Mouse (Mus musculus) forebrain, postnatal 0 days (tissue): Measurements from ENCODE around the gene Cpne5. TPM values are rescaled to one million over a fixed set of nuclear protein-coding genes. Genes with fewer than 3 reads are reported as not detected.

Experiments used
- ATAC-seq: fragments of 200-750 bp; cut with Nextera tagmentation; 2 replicates; pipeline ENCODE4 v1.8.0; 2017; ENCODE audit warnings: mild to moderate bottlenecking, moderate library complexity
- DNase-seq: peaks from one replicate; pipeline ENCODE4 v3.0.0-alpha.2; 2015
- H3K27ac ChIP-seq: fragments of 300-500 bp; sonication (generic); 2 replicates; pipeline ENCODE4 v1.5.1; 2014; ENCODE audit warnings: low read depth, mild to moderate bottlenecking, antibody characterized with exemption, low read length, moderate library complexity, mixed read lengths
- H3K27me3 ChIP-seq: fragments of 300-500 bp; sonication (generic); 2 replicates; pipeline ENCODE4 v1.6.1; 2014; ENCODE audit warnings: mild to moderate bottlenecking, low read length, mixed read lengths; ENCODE audit not compliant: insufficient read depth
- H3K36me3 ChIP-seq: fragments of 300-500 bp; sonication (generic); 2 replicates; pipeline ENCODE4 v1.6.1; 2014; ENCODE audit warnings: mild to moderate bottlenecking, moderate library complexity; ENCODE audit not compliant: insufficient read depth
- H3K4me1 ChIP-seq: fragments of 300-500 bp; sonication (generic); 2 replicates; pipeline ENCODE4 v1.6.1; 2014; ENCODE audit warnings: antibody characterized with exemption; ENCODE audit not compliant: insufficient read depth
- H3K4me2 ChIP-seq: fragments of 300-500 bp; sonication (generic); 2 replicates; pipeline ENCODE4 v1.6.1; 2014; ENCODE audit warnings: low read depth, mild to moderate bottlenecking, moderate library complexity
- H3K4me3 ChIP-seq: fragments of 300-500 bp; sonication (generic); 2 replicates; pipeline ENCODE4 v1.5.1; 2014; ENCODE audit warnings: low read depth, low read length, mixed read lengths
- H3K9ac ChIP-seq: fragments of 300-500 bp; sonication (generic); 2 replicates; pipeline ENCODE4 v1.6.1; 2014; ENCODE audit warnings: mild to moderate bottlenecking
- H3K9me3 ChIP-seq: fragments of 300-500 bp; sonication (generic); 2 replicates; pipeline ENCODE4 v1.6.1; 2016; ENCODE audit warnings: low read length
- CTCF ChIP-seq: sonication (generic); IDR thresholded peaks from 2 replicates; pipeline ENCODE4 v1.5.1; 2016; ENCODE audit warnings: antibody characterized with exemption, control low read depth, low read depth
- WGBS: fragments of 180-500 bp; shearing (Covaris S2); extraction: QIAGEN DNeasy Blood & Tissue Kit; methylation state at CpG from one replicate; pipeline ENCODE4 v1.1.7; 2014; 5-methylcytosine and 5-hydroxymethylcytosine counted together
- polyA plus RNA-seq: library from polyadenylated mRNA; unstranded; fragments of >200 nt; fragmentation: Nextera tagmentation; extraction: Ambion mirVana; gene quantifications from 2 replicates; pipeline ENCODE4 v1.2.1, GENCODE M21; 2015
- total RNA-seq: library from RNA; depleted of rRNA; stranded (reverse); fragments of >200 nt; gene quantifications from 2 replicates; pipeline ENCODE4 v1.2.3, GENCODE M21; 2014

The Cpne5 gene
- total and polyA plus RNA-seq, 2 experiments from 2014 or later = 60.0 to 61.6 TPM

GRCm38 (mm10) chr17:29147773-29148172 lies 90.2 kb downstream of the Cpne5 start:
- H3K27ac ChIP-seq = no peak overlapping the region
- ATAC-seq (no peak), DNase-seq (no peak)
- no peak overlapping the region for H3K4me3 ChIP-seq
- no peaks in the 10 kb centered on the region for H3K4me1 ChIP-seq
- H3K9ac ChIP-seq = no peak overlapping the region
- TF ChIP-seq CTCF = no peak
- H3K4me2 ChIP-seq = no peak overlapping the region
- 74% methylated on average over 6 of the region's 6 CpGs for WGBS
- H3K27me3 ChIP-seq = no peaks in the 10 kb centered on the region
- no peaks in the 10 kb centered on the region for H3K36me3 ChIP-seq
- H3K9me3 ChIP-seq = no peaks in the 10 kb centered on the region

DNA sequence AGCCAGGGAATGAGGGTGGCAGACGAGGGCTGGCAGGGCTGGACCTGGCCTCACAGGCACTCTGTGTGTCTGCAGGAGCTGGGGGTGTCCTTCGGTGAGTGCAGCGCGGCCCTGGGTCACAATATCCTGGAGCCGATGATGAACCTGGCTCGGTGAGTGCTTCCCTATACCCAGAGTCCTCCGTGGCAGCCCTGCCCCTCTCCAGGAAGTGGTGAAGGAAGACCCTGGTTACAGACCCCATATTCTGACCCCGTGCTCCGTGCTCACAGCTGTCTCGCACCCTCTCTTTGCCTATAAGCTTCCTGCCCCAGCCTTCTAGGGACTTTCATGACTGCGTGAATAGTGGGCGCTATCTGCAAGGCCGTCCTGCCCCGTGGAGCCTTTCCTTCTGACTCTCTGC lies 90.7 kb downstream of the Cpne5 start:
- H3K4me2 ChIP-seq = no peak overlapping the region
- no peak overlapping the region for H3K4me3 ChIP-seq
- no peak for TF ChIP-seq CTCF
- ATAC-seq (no peak), DNase-seq (no peak)
- H3K9me3 ChIP-seq = no peaks in the 10 kb centered on the region
- WGBS = 80% methylated on average over 14 of the region's 14 CpGs
- no peaks in the 10 kb centered on the region for H3K27me3 ChIP-seq
- no peaks in the 10 kb centered on the region for H3K36me3 ChIP-seq
- H3K9ac ChIP-seq = no peak overlapping the region
- H3K27ac ChIP-seq = no peak overlapping the region
- no peaks in the 10 kb centered on the region for H3K4me1 ChIP-seq

DNA sequence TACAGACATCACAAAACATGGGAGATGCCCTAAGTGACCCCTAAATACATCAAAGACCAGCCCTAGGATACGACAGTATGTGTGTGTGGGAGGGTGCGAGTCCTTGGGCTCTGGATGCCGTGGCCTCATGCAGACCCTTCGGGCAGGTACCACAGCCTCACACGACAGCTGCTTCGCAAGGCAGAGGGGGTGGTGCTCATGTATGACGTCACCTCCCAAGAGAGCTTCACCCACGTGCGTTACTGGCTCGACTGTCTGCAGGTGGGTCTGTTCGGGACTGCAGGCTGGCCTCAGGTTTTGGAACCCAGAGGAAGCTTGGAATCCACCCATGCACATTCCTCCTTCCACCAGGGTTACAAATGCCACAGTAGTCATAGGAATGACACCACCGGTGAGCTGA lies 92.9 kb downstream of the Cpne5 start:
- H3K9me3 ChIP-seq = no peaks in the 10 kb centered on the region
- no peaks in the 10 kb centered on the region for H3K27me3 ChIP-seq
- DNase-seq = no peak
- no peaks in the 10 kb centered on the region for H3K36me3 ChIP-seq
- H3K4me1 ChIP-seq = no peaks in the 10 kb centered on the region
- no peak overlapping the region for H3K4me3 ChIP-seq
- no peak for TF ChIP-seq CTCF
- H3K27ac ChIP-seq = no peak overlapping the region
- WGBS = 92% methylated on average over 12 of the region's 12 CpGs
- no peak overlapping the region for H3K4me2 ChIP-seq
- no peak for ATAC-seq
- H3K9ac ChIP-seq = no peak overlapping the region

GRCm38 (mm10) chr17:29143266-29143665 lies 94.7 kb downstream of the Cpne5 start:
- WGBS = 84% methylated on average over 8 of the region's 8 CpGs

GRCm38 (mm10) chr17:29141577-29141976 lies 96.4 kb downstream of the Cpne5 start:
- 91% methylated on average over 3 of the region's 3 CpGs for WGBS

More at GRCm38 (mm10) chr17:29143266-29143665, 94.7 kb downstream of the Cpne5 start:
- no peak for TF ChIP-seq CTCF
- Histone ChIP-seq H3K36me3 (no peaks in the 10 kb centered on the region), H3K4me3 (no peak overlapping the region), H3K4me2 (no peak overlapping the region), H3K27me3 (no peaks in the 10 kb centered on the region), H3K27ac (no peak overlapping the region), H3K4me1 (no peaks in the 10 kb centered on the region), H3K9me3 (no peaks in the 10 kb centered on the region), H3K9ac (no peak overlapping the region)
- ATAC-seq = no peak
- DNase-seq = no peak

GRCm38 (mm10) chr17:29137906-29138305 lies 100.1 kb downstream of the Cpne5 start:
- Histone ChIP-seq H3K4me1 (no peaks in the 10 kb centered on the region), H3K4me3 (no peak overlapping the region), H3K36me3 (no peaks in the 10 kb centered on the region), H3K27me3 (no peaks in the 10 kb centered on the region), H3K9ac (no peak overlapping the region), H3K4me2 (no peak overlapping the region), H3K27ac (no peak overlapping the region), H3K9me3 (no peaks in the 10 kb centered on the region)
- no peak for ATAC-seq
- no peak for TF ChIP-seq CTCF
- no peak for DNase-seq
- 70% methylated on average over 7 of the region's 7 CpGs for WGBS

More at GRCm38 (mm10) chr17:29141577-29141976, 96.4 kb downstream of the Cpne5 start:
- no peaks in the 10 kb centered on the region for H3K27me3 ChIP-seq
- no peak for ATAC-seq
- no peak overlapping the region for H3K27ac ChIP-seq
- H3K9me3 ChIP-seq = no peaks in the 10 kb centered on the region
- H3K4me2 ChIP-seq = no peak overlapping the region
- H3K36me3 ChIP-seq = no peaks in the 10 kb centered on the region
- no peak for DNase-seq
- TF ChIP-seq CTCF = no peak
- no peaks in the 10 kb centered on the region for H3K4me1 ChIP-seq
- no peak overlapping the region for H3K9ac ChIP-seq
- no peak overlapping the region for H3K4me3 ChIP-seq

GRCm38 (mm10) chr17:29136236-29136635 lies 101.7 kb downstream of the Cpne5 start:
- no peak for TF ChIP-seq CTCF
- no peaks in the 10 kb centered on the region for H3K36me3 ChIP-seq
- no peak overlapping the region for H3K4me2 ChIP-seq

GRCm38 (mm10) chr17:29135066-29135465 lies 102.9 kb downstream of the Cpne5 start:
- Histone ChIP-seq H3K27me3 (no peaks in the 10 kb centered on the region), H3K4me1 (no peaks in the 10 kb centered on the region), H3K9ac (no peak overlapping the region), H3K4me3 (no peak overlapping the region), H3K4me2 (no peak overlapping the region), H3K36me3 (no peaks in the 10 kb centered on the region), H3K9me3 (no peaks in the 10 kb centered on the region), H3K27ac (no peak overlapping the region)
- no peak for TF ChIP-seq CTCF
- 59% methylated on average over 5 of the region's 5 CpGs for WGBS
- DNase-seq = peak; percentile 49
- no peak for ATAC-seq

More at GRCm38 (mm10) chr17:29136236-29136635, 101.7 kb downstream of the Cpne5 start:
- Histone ChIP-seq H3K4me1 (no peaks in the 10 kb centered on the region), H3K27me3 (no peaks in the 10 kb centered on the region), H3K9me3 (no peaks in the 10 kb centered on the region), H3K27ac (no peak overlapping the region), H3K9ac (no peak overlapping the region), H3K4me3 (no peak overlapping the region)
- DNase-seq (no peak), ATAC-seq (no peak)
- 66% methylated on average over 6 of the region's 6 CpGs for WGBS
